Mouse (Mus musculus) stomach, embryonic 16.5 days (tissue): ENCODE results near the gene Fam161a. TPM values are rescaled to one million over a fixed set of nuclear protein-coding genes. Genes with fewer than 3 reads are reported as not detected.

Experiments
- ATAC-seq: fragments of 200-750 bp; cut with Nextera tagmentation; 2 replicates; pipeline ENCODE4 v1.8.0; 2017; ENCODE audit warnings: moderate number of reproducible peaks, moderate TSS enrichment; ENCODE audit not compliant: insufficient read depth, low FRiP score
- H3K27ac ChIP-seq: fragments of 300-500 bp; sonication (generic); 2 replicates; pipeline ENCODE4 v1.5.1; 2014; ENCODE audit warnings: low read length
- H3K27me3 ChIP-seq: fragments of 300-500 bp; sonication (generic); 2 replicates; pipeline ENCODE4 v1.6.1; 2014; ENCODE audit warnings: low read length, control low read depth, mixed read lengths; ENCODE audit not compliant: control insufficient read depth, insufficient read depth
- H3K36me3 ChIP-seq: fragments of 300-500 bp; sonication (generic); 2 replicates; pipeline ENCODE4 v1.6.1; 2014; ENCODE audit warnings: low read length; ENCODE audit not compliant: control insufficient read depth, insufficient read depth
- H3K4me1 ChIP-seq: fragments of 300-500 bp; sonication (generic); 2 replicates; pipeline ENCODE4 v1.6.1; 2014; ENCODE audit warnings: low read length, control low read depth, mixed read lengths; ENCODE audit not compliant: control insufficient read depth, insufficient read depth
- H3K4me2 ChIP-seq: fragments of 300-500 bp; sonication (generic); 2 replicates; pipeline ENCODE4 v1.6.1; 2014; ENCODE audit warnings: low read depth, low read length, mixed read lengths
- H3K4me3 ChIP-seq: fragments of 300-500 bp; sonication (generic); replicated peaks from 2 replicates; pipeline ENCODE4 v1.5.1; 2014; ENCODE audit warnings: mild to moderate bottlenecking, low read length
- H3K9ac ChIP-seq: fragments of 300-500 bp; sonication (generic); 2 replicates; pipeline ENCODE4 v1.6.1; 2014; ENCODE audit warnings: low read length
- H3K9me3 ChIP-seq: fragments of 300-500 bp; sonication (generic); replicated peaks from 2 replicates; pipeline ENCODE4 v1.6.1; 2016; ENCODE audit warnings: low read length, control low read depth; ENCODE audit not compliant: control insufficient read depth
- WGBS: fragments of 180-500 bp; shearing (Covaris S2); extraction: QIAGEN DNeasy Blood & Tissue Kit; methylation state at CpG from one replicate; pipeline ENCODE4 v1.1.7; 2014; 5-methylcytosine and 5-hydroxymethylcytosine counted together
- polyA plus RNA-seq: library from polyadenylated mRNA; unstranded; fragments of >200 nt; fragmentation: Nextera tagmentation; extraction: Ambion mirVana; gene quantifications from 2 replicates; pipeline ENCODE4 v1.2.1, GENCODE M21; 2015

The Fam161a gene
- polyA plus RNA-seq, 1 experiment from 2014 or later = 4.2 TPM

DNA sequence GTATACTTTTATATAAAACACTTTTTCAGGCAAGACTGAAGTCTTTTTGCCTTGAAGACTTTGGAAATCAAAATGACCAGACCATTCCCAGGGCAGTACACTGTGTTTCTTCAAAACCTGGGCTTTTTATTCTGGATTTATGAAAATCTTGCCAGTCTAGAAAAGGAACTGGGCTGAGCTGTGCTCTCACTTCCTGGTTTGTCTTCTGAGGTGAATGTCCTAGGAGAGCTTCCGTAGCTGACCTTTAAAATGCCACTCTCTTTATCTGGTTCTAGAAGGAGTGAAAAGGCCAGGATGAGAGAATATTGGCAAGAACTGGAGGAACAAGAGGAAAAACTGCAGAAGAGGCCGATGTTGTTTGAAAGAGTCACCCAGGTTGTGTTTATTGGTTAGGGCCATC lies 15.8 kb downstream of the Fam161a start:
- H3K9ac ChIP-seq = no peak overlapping the region
- H3K27me3 ChIP-seq = no peaks in the 10 kb centered on the region
- H3K4me1 ChIP-seq = no peaks in the 10 kb centered on the region
- H3K27ac ChIP-seq = no peak overlapping the region
- 0 out of 2 replicates have a peak, but pooled peaks cover 3% of the 10 kb centered on the region for H3K9me3 ChIP-seq
- no peaks in the 10 kb centered on the region for H3K36me3 ChIP-seq
- H3K4me2 ChIP-seq = no peak overlapping the region
- no peak for ATAC-seq
- WGBS = 87% methylated on average over 2 of the region's 2 CpGs
- H3K4me3 ChIP-seq = no peak overlapping the region

DNA sequence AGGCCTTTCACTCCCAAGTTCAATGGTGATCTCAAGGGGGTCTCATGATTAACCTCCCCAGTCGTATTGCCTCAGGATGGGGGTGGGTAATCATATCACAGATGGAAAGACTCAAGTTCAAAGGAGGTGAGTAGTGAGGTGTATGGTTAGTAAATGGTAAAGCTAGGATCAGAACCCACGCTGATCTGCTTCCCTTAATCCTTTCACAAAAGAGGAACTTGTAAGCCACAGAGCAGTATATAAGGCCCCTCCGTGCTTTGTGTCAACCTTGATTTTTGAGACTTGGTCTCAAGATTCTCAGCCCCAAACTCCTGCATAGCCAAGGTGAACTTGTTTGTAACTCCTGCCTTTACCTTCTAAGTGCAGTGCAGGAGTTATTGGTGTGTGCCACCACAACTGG lies 16.8 kb downstream of the Fam161a start:
- H3K4me1 ChIP-seq = no peaks in the 10 kb centered on the region
- 73% methylated on average over 3 of the region's 3 CpGs for WGBS
- H3K4me2 ChIP-seq = no peak overlapping the region
- no peaks in the 10 kb centered on the region for H3K9me3 ChIP-seq
- no peak overlapping the region for H3K4me3 ChIP-seq
- no peak overlapping the region for H3K9ac ChIP-seq
- H3K27ac ChIP-seq = no peak overlapping the region
- no peak for ATAC-seq
- H3K36me3 ChIP-seq = no peaks in the 10 kb centered on the region
- no peaks in the 10 kb centered on the region for H3K27me3 ChIP-seq

DNA sequence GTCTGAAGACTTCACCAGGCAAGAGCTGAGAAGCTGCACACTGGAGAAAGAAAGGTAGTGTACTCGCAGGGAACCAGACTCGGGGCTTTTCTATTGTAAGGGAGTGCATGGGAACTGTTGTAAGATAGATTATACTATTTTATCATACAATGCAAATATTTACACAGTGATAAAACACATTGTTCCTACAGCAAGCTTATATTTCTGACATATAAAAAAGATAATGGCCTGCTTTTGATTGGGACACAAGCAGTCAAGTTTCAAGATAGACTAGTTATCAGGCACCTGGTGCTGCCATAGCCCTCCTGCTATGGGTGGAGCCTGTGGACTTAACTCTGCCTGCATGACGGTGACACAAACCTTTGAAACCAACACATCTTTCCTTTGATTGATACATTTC lies 21.6 kb downstream of the Fam161a start:
- ATAC-seq = peak; percentile 37; the same call in 1 of the 2 replicates
- WGBS = 24% methylated on average over 3 of the region's 3 CpGs
- H3K9ac ChIP-seq = no peak overlapping the region

DNA sequence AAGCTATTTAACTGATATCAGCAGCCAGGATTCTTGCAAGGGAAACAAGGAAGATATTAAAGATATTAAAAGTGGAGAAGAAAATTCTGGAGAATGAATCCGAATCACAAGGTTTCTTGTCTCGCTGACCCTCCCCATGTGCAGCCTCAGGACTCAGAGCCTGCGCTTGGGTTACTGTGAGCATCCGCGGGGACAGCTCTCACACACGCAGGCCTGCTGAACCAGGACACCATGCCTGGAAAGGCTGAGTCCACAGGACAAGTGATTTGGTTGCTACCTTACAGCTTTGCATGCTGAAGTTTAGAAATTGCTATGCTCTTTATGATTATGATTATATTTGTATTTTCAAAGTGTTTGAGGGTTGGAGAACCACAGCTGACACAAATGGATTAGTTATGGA lies 22.1 kb downstream of the Fam161a start:
- ATAC-seq = no peak
- H3K27ac ChIP-seq = no peak overlapping the region
- no peaks in the 10 kb centered on the region for H3K36me3 ChIP-seq
- H3K27me3 ChIP-seq = no peaks in the 10 kb centered on the region
- H3K4me3 ChIP-seq = no peak overlapping the region
- H3K4me2 ChIP-seq = no peak overlapping the region
- no peaks in the 10 kb centered on the region for H3K9me3 ChIP-seq
- no peak overlapping the region for H3K9ac ChIP-seq
- H3K4me1 ChIP-seq = no peaks in the 10 kb centered on the region
- WGBS = 63% methylated on average over 6 of the region's 6 CpGs

More for the DNA sequence above, 21.6 kb downstream of the Fam161a start:
- Histone ChIP-seq H3K4me1 (no peaks in the 10 kb centered on the region), H3K4me2 (no peak overlapping the region), H3K9me3 (no peaks in the 10 kb centered on the region), H3K4me3 (no peak overlapping the region), H3K27ac (no peak overlapping the region), H3K36me3 (no peaks in the 10 kb centered on the region), H3K27me3 (no peaks in the 10 kb centered on the region)

DNA sequence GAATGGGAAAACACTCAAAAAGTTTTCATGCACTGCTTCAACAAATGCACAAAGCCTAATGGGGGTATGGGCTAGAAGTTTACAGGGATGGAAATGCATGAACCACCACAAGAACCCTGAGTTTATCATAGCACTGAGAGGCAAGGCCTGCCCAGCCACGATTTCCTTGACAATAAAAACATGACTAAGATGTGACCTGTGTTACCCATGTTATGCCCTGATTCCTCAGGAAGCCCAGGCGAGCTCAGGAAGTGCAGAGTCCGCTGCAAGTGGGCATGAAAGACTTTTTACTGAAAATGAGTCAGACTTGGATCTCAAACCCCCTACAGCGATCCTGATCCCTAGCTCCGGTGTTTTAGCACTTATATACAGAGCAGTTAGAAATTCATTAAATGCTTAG lies 39.9 kb downstream of the Fam161a start:
- no peaks in the 10 kb centered on the region for H3K36me3 ChIP-seq
- no peaks in the 10 kb centered on the region for H3K4me1 ChIP-seq
- WGBS = 53% methylated on average over 5 of the region's 5 CpGs
- H3K9me3 ChIP-seq = no peaks in the 10 kb centered on the region
- H3K4me3 ChIP-seq = no peak overlapping the region
- no peaks in the 10 kb centered on the region for H3K27me3 ChIP-seq
- H3K4me2 ChIP-seq = no peak overlapping the region
- H3K27ac ChIP-seq = no peak overlapping the region
- no peak for ATAC-seq
- no peak overlapping the region for H3K9ac ChIP-seq

DNA sequence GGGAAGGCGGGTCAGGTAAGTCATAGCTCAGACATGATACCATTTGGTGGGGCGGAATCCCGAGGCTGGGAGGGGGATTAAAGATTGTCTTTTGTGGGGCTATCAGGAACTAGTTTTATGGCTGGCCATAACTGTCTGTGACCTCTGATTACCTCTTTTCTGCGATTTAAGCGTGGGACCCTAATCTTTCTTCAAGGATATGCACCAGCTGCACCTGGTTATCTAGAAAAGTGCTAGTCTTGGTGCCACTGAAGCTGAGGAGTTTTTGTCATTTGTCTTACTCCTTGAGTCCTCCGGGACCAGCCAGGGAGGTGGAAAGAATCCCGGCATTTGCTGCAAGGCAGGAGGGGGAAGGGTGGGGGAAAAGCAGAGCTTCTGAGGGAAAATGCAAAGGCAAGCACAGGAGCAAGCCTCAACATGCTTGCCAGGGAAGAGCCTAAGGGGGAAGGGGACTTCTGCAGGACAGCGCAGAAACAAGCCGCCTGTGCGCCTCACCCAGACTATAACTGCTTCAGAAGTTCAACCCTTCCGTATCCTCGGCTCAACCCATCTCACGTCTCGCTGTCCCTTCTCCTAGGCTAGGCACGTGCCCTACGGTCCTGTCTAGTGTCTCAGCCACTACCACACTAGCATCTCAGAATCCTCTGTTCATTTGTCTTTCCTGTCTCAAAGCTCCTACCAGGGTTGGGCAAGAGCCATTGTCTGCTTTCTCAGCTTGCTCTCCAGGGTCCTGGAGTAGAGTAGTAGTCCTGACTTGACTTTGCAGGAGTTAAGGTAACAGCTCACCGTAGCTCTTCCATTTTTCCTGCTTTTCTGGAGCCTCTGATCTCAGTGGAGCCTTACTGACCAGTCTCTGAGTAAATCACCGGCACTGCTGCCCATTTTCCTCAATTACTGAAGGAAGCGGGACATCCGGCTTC lies 40.6 kb downstream of the Fam161a start:
- H3K36me3 ChIP-seq = no peaks in the 10 kb centered on the region
- no peak overlapping the region for H3K9ac ChIP-seq
- ATAC-seq = no peak
- peak overlapping the region; percentile 30; the same call in 1 of the 2 replicates for H3K4me2 ChIP-seq
- no peaks in the 10 kb centered on the region for H3K27me3 ChIP-seq
- WGBS = 27% methylated on average over 20 of the region's 20 CpGs
- H3K9me3 ChIP-seq = no peaks in the 10 kb centered on the region
- H3K4me1 ChIP-seq = no peaks in the 10 kb centered on the region
- no peak overlapping the region for H3K27ac ChIP-seq
- H3K4me3 ChIP-seq = 0 out of 2 replicates have a peak overlapping the region, but pooled peaks have one; percentile 1

DNA sequence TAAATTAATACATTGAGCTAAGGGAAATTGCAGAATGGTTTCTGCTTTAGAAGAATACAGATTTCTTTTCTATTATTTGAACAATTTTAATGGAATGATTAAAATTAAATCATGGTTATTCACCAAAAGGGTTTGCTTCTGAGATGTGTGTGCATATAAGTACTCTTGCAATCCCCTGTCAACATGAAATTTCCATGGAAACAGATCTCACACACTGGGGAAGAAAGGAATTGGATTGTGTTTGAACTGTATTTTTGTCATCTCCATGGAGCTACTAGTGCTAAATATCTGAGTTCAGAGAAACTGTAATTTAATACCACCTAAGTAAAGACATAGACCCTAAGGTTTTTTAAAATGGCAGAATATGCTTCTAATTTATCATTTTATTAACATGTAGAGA lies 42.3 kb downstream of the Fam161a start:
- no peak overlapping the region for H3K4me3 ChIP-seq
- H3K9ac ChIP-seq = no peak overlapping the region
- no peaks in the 10 kb centered on the region for H3K4me1 ChIP-seq
- no peak for ATAC-seq
- no peaks in the 10 kb centered on the region for H3K36me3 ChIP-seq
- H3K27ac ChIP-seq = no peak overlapping the region
- H3K4me2 ChIP-seq = no peak overlapping the region
- no peaks in the 10 kb centered on the region for H3K27me3 ChIP-seq
- no peaks in the 10 kb centered on the region for H3K9me3 ChIP-seq

DNA sequence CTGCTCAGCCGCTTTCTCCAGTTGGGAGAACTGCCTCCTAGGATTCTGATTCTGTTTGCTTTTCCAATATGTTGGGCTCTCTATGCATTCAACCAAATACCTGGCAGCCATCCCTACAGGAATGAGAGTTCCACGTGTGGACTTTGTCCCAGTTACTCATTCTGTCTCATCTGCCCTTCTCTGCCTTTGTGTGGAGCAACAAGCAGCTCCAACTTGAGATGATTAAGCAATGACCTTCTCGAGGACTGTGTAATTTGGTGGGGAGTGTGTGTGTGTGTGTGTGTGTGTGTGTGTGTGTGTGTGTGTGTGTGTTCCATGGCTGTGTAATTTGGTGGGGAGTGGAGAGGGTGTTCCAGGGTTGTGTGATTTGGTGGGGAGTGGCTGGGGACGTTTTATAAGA lies 45.0 kb downstream of the Fam161a start:
- Histone ChIP-seq H3K9ac (no peak overlapping the region), H3K27me3 (no peaks in the 10 kb centered on the region), H3K9me3 (no peaks in the 10 kb centered on the region), H3K27ac (no peak overlapping the region), H3K36me3 (no peaks in the 10 kb centered on the region), H3K4me1 (no peaks in the 10 kb centered on the region), H3K4me2 (no peak overlapping the region), H3K4me3 (no peak overlapping the region)
- no peak for ATAC-seq
- WGBS = 54% methylated on average over 4 of the region's 4 CpGs

DNA sequence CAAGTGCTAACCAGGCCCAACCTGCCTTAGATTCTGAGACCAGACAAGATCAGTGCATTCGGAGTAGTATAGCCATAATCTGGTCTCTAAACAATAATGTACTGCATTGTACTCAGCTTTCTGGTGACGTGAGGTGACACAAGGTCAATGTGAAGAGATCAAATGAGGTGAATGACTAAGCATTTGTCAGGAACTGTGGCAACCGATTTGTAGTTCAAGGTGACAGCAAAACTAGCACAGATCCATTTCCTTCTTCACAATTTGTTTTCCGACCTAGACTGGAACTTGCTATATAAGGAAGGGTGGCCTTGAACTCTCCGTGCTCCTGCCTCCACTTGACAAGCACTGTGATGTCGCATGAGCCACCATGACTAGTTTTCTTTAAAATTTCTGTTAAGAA lies 55.8 kb downstream of the Fam161a start:
- H3K4me2 ChIP-seq = no peak overlapping the region
- no peak overlapping the region for H3K9ac ChIP-seq
- H3K4me1 ChIP-seq = 0 out of 2 replicates have a peak, but pooled peaks cover under 1% of the 10 kb centered on the region
- no peak for ATAC-seq
- H3K36me3 ChIP-seq = no peaks in the 10 kb centered on the region
- H3K27me3 ChIP-seq = no peaks in the 10 kb centered on the region
- no peak overlapping the region for H3K4me3 ChIP-seq
- H3K9me3 ChIP-seq = no peaks in the 10 kb centered on the region
- WGBS = 73% methylated on average over 6 of the region's 6 CpGs
- no peak overlapping the region for H3K27ac ChIP-seq
